Mouse (Mus musculus): ENCODE data around the gene Timp2. TPM values are rescaled to one million over a fixed set of nuclear protein-coding genes. Genes with fewer than 3 reads are reported as not detected.
"Not testable (repeated sequence)": the region's sequence is repeated elsewhere in the genome, so short reads cannot be mapped to it uniquely, and the experiment has no call there.

Gene Timp2
- polyA plus RNA-seq, 1 experiment, result 8.4 TPM

- Histone ChIP-seq H3K36me3 (replicated peaks; ENCODE audit: low read length) (no peaks in the 10 kb centered on the region), H3K27me3 (replicated peaks) (peaks cover 20% of the 10 kb centered on the region), H3K4me1 (peaks cover 7% of the 10 kb centered on the region; the same call in 1 of the 2 replicates), H3K9me3 (peaks cover 20% of the 10 kb centered on the region), H3K4me3 (replicated peaks) (no peak overlapping the region)
- TF ChIP-seq GATA1 (IDR thresholded peaks at IDR 0.05; ENCODE audit: borderline replicate concordance, low read length) (no peak), FLI1 (IDR thresholded peaks at IDR 0.05; ENCODE audit: low read length) (no peak)
Measured at GRCm38 (mm10) chr11:118312132-118312723, 43.3 kb downstream of the Timp2 start.

DNA sequence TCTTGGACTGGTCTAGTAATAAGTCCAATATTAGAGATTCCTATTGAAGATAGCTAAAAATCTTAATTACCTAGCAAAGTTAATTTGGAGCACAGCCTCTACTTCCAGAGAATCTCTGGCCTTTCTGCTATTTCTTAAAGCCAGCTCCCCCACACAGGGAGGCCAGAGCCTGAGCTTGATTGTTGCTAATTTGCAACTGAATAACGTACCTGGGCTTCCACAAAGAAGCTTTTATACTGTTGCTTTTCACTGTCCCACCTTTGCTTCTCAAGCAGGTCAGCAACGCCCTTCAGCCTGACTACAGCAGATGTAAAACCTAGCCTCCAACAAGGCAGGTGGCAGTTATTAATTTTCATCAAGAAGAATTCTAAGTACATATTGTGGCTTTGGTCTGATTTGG, 47.6 kb downstream of the Timp2 start:
- H3K36me3 ChIP-seq (replicated peaks; ENCODE audit: low read length); H3K4me1 ChIP-seq; H3K4me3 ChIP-seq (replicated peaks): not testable (repeated sequence)
- Histone ChIP-seq H3K27me3 (replicated peaks) (peaks cover 16% of the 10 kb centered on the region), H3K9me3 (peaks cover 20% of the 10 kb centered on the region)

- H3K4me1 ChIP-seq; H3K4me3 ChIP-seq (replicated peaks); H3K36me3 ChIP-seq (replicated peaks; ENCODE audit: low read length): not testable (repeated sequence)
- Histone ChIP-seq H3K27me3 (replicated peaks) (peaks cover 32% of the 10 kb centered on the region), H3K9me3 (peaks cover 11% of the 10 kb centered on the region)
Measured at GRCm38 (mm10) chr11:118303959-118304358, 51.6 kb downstream of the Timp2 start.

DNA sequence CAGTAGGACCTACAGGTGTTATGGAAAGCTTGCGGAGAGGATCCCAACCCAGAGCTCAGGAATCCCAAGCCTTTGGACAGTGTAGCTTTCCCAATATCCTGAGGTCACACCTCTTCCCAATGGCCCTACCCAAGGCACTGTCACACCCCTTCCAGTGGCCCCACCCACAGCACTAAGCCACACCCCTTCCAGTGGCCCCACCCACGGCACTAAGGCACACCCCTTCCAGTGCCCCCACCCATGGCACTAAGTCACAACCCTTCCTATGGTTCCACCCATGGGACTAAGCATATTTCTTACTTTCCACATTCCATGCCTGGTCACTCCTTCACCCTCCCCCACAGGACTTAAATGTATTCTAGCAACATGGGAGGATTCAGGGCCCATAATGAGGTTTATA, 56.7 kb downstream of the Timp2 start:
- H3K36me3 ChIP-seq (replicated peaks; ENCODE audit: low read length), result no peaks in the 10 kb centered on the region
- no peaks in the 10 kb centered on the region; the same call in 1 of the 2 replicates for H3K4me1 ChIP-seq
- H3K9me3 ChIP-seq, result peaks cover 12% of the 10 kb centered on the region
- H3K27me3 ChIP-seq (replicated peaks), result peaks cover 68% of the 10 kb centered on the region
- TF ChIP-seq FLI1 (IDR thresholded peaks at IDR 0.05; ENCODE audit: low read length) (no peak), GATA1 (IDR thresholded peaks at IDR 0.05; ENCODE audit: borderline replicate concordance, low read length) (no peak)
- no peak overlapping the region for H3K4me3 ChIP-seq (replicated peaks)

- peaks cover 8% of the 10 kb centered on the region for H3K4me1 ChIP-seq
- peaks cover 64% of the 10 kb centered on the region for H3K27me3 ChIP-seq (replicated peaks)
- H3K9me3 ChIP-seq, result peaks cover 12% of the 10 kb centered on the region
- no peak overlapping the region for H3K4me3 ChIP-seq (replicated peaks)
- H3K36me3 ChIP-seq (replicated peaks; ENCODE audit: low read length), result no peaks in the 10 kb centered on the region
- TF ChIP-seq FLI1 (IDR thresholded peaks at IDR 0.05; ENCODE audit: low read length) (no peak), GATA1 (IDR thresholded peaks at IDR 0.05; ENCODE audit: borderline replicate concordance, low read length) (no peak)
Measured at GRCm38 (mm10) chr11:118297967-118298366, 57.6 kb downstream of the Timp2 start.

DNA sequence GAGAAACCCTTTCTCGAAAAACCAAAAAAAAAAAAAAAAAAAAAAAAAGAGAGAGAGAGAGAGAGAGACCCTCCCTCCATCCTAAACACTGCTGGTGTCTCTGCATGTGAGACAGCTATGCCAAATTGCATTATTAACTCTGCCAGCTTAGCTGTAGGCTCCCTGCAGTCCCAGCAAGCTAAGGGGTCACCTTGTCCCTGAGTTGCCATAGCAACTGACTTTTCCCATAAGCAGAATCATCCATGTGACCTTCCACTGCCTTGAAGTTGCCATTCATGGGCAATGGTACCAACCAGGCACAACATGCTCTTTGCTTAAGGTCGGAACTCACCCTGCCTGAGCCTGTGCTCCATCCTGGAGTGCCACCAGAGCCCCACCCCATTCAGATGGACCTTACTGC, 60.5 kb downstream of the Timp2 start:
- no peaks in the 10 kb centered on the region for H3K36me3 ChIP-seq (replicated peaks; ENCODE audit: low read length)
- peaks cover 12% of the 10 kb centered on the region for H3K9me3 ChIP-seq
- H3K27me3 ChIP-seq (replicated peaks), result peaks cover 48% of the 10 kb centered on the region
- H3K4me1 ChIP-seq, result peaks cover 22% of the 10 kb centered on the region
- peak overlapping the region; percentile 4 for H3K4me3 ChIP-seq (replicated peaks)
- TF ChIP-seq FLI1 (IDR thresholded peaks at IDR 0.05; ENCODE audit: low read length) (no peak), GATA1 (IDR thresholded peaks at IDR 0.05; ENCODE audit: borderline replicate concordance, low read length) (no peak)

GRCm38 (mm10) chr11:118292671-118293070, 62.9 kb downstream of the Timp2 start:
- TF ChIP-seq GATA1 (IDR thresholded peaks at IDR 0.05; ENCODE audit: borderline replicate concordance, low read length) (no peak), FLI1 (IDR thresholded peaks at IDR 0.05; ENCODE audit: low read length) (no peak)
- H3K4me3 ChIP-seq (replicated peaks), result no peak overlapping the region
- H3K27me3 ChIP-seq (replicated peaks), result peaks cover 35% of the 10 kb centered on the region
- H3K9me3 ChIP-seq, result peaks cover 12% of the 10 kb centered on the region
- peaks cover 41% of the 10 kb centered on the region for H3K4me1 ChIP-seq
- peaks cover 2% of the 10 kb centered on the region for H3K36me3 ChIP-seq (replicated peaks; ENCODE audit: low read length)

DNA sequence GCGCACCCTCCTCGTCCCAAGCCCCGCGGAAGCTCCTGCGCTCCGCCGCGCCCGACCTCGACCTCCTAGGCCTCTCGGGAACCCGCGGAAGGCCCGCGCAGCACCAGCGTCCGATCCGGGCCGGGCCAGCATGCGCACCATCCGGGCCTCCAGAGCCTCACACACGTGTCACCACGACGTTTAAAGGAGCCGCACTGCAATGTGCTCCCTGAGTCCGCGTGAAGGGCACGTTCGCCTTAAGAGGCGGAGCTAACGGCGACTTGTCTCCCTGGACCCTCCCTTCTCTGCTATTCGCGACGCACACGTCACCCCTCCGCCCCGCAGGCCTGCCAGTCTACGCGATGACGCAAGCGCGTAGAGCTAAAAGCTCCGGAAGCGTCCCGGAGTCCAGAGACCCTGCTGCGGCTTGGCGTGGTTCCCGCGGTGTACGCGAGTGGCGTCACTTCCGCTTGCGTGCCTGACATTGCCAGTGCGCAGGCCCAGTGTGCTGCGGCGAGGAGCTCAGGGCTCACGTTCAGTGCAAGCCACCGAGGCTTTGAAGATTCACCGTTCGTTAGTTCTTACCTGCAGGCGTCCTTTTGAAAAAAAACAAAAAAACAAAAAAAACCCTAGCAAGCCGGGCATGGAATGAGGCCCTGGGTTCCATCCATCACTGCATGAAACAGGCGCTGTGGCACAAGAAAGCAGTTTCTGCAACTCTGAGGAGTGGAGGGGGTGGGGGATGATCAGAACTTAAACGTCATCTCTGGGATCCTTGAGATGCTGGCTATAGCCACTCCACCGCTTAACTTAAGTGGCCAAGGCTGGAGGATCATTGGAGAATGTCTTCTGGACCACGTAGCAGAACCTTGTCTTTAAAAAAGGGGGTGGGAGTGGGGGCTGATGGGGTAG, 65.3 kb downstream of the Timp2 start, which contains the start of gene Usp36:
Gene Usp36 (minus strand): TSS at position 246 of the 891 bp plus-strand sequence.
- Histone ChIP-seq H3K4me1 (peaks cover 44% of the 10 kb centered on the region), H3K4me3 (replicated peaks) (peak within 1 kb of the TSS; percentile 100), H3K9me3 (peaks cover 11% of the 10 kb centered on the region), H3K36me3 (replicated peaks; ENCODE audit: low read length) (peaks cover 27% of the 10 kb centered on the region), H3K27me3 (replicated peaks) (peaks cover 13% of the 10 kb centered on the region)
- TF ChIP-seq FLI1 (IDR thresholded peaks at IDR 0.05; ENCODE audit: low read length), result peak; percentile 71
- no peak for TF ChIP-seq GATA1 (IDR thresholded peaks at IDR 0.05; ENCODE audit: borderline replicate concordance, low read length)

GRCm38 (mm10) chr11:118289562-118289961, 66.0 kb downstream of the Timp2 start:
- peak overlapping the region; percentile 100 for H3K4me3 ChIP-seq (replicated peaks)
- H3K36me3 ChIP-seq (replicated peaks; ENCODE audit: low read length), result peaks cover 34% of the 10 kb centered on the region
- TF ChIP-seq GATA1 (IDR thresholded peaks at IDR 0.05; ENCODE audit: borderline replicate concordance, low read length) (no peak), FLI1 (IDR thresholded peaks at IDR 0.05; ENCODE audit: low read length) (no peak)

DNA sequence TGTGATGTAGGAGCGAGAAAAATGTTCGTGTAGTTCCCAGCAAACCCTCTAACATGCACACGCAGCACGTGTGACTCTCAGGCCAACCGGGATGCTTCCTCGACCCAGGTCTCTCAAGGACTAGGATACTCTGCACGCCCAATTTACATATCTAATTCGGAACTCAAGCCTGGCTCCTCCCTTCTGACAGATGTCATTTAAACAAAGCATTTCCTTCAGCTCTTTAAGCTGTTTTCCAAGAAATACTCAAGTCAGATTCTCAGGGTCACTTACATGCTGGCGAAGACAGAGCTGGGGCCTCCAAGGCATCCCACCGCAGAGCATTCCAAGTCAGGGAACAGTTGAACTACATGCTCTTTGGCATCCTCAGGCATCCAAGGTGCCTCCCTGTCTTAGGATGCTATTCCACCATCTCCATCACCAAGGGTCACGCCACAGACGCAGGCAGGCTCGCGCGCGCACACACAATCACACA, 66.5 kb downstream of the Timp2 start:
- Histone ChIP-seq H3K36me3 (replicated peaks; ENCODE audit: low read length) (peaks cover 38% of the 10 kb centered on the region), H3K4me1 (peaks cover 47% of the 10 kb centered on the region), H3K27me3 (replicated peaks) (peaks cover 6% of the 10 kb centered on the region), H3K4me3 (replicated peaks) (peak overlapping the region; percentile 100), H3K9me3 (peaks cover 1% of the 10 kb centered on the region)
- TF ChIP-seq GATA1 (IDR thresholded peaks at IDR 0.05; ENCODE audit: borderline replicate concordance, low read length), result no peak
- no peak for TF ChIP-seq FLI1 (IDR thresholded peaks at IDR 0.05; ENCODE audit: low read length)

More at GRCm38 (mm10) chr11:118289562-118289961, 66.0 kb downstream of the Timp2 start:
- peaks cover 47% of the 10 kb centered on the region for H3K4me1 ChIP-seq
- H3K9me3 ChIP-seq, result peaks cover 6% of the 10 kb centered on the region
- H3K27me3 ChIP-seq (replicated peaks), result peaks cover 9% of the 10 kb centered on the region
